ENCODE assay signal across 24 mouse cellular contexts in the genomic region with DNA sequence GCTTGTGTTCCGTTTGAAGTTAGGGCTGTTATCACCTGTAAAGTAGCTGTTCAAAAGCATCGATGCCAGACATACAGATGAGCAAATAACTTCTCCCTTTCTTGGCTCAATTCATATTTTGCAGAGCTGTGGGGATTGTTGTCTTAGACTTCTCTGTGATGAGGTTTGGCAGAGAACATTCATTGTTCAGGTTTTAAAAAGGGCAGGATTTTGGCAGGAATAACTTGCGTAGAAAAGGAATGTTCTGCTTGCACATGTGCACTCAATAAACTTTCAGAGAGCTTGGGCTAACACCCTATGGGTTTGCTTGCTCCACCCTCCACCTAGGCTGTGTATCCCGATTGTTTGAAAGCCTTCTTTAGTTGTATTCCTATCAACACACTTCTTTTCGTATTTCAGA. TPM values are rescaled to one million over a fixed set of nuclear protein-coding genes. Genes with fewer than 3 reads are reported as not detected.
A peak's percentile ranks its signal among the peaks of the same experiment; 100 is the strongest.
DNase-seq lines count a peak whose midpoint lies in the region; ATAC-seq and TF ChIP-seq lines count a peak whose summit lies in the region.
"Had no signal": no experiment of that assay in that cellular context is flagged by ENCODE, and none has a peak within 500 bp of the region (broad histone marks: within the 10 kb centered on the region; RNA-seq: fewer than 3 reads in every experiment).

No protein-coding gene starts in this region.

- 56% methylated on average over 5 of the region's 5 CpGs for WGBS in embryonic facial prominence, embryonic 14.5 days
- WGBS in embryonic facial prominence, embryonic 10.5 days: 90% methylated on average over 5 of the region's 5 CpGs
- 81% methylated on average over 5 of the region's 5 CpGs for WGBS in hindbrain, postnatal 0 days
- WGBS in hindbrain, embryonic 10.5 days: 91% methylated on average over 5 of the region's 5 CpGs
- 65% methylated on average over 5 of the region's 5 CpGs for WGBS in limb, embryonic 14.5 days
- 89% methylated on average over 5 of the region's 5 CpGs for WGBS in limb, embryonic 10.5 days

- peak; percentile 79 for DNase-seq in embryonic facial prominence, embryonic 14.5 days (ENCODE audit: low spot score)
- no peak for DNase-seq in embryonic facial prominence, embryonic 10.5 days (ENCODE audit: low spot score)
- DNase-seq in hindbrain, postnatal 0 days (ENCODE audit: low spot score): peak; percentile 10
- DNase-seq in hindbrain, embryonic 10.5 days (ENCODE audit: low spot score): no peak
- DNase-seq in limb, embryonic 14.5 days (ENCODE audit: low spot score): peak; percentile 52
- no peak for DNase-seq in limb, embryonic 10.5 days (ENCODE audit: low spot score)
- DNase-seq in brain, embryonic 14.5 days (ENCODE audit: low read depth): peak; percentile 5
- no peak for DNase-seq in gastrocnemius, adult 18-20 months (ENCODE audit: low spot score)
- DNase-seq: adrenal gland, adult 2 months; adrenal gland, adult 8-10 months; adrenal gland, postnatal 10 days; adrenal gland, postnatal 14 days; adrenal gland, postnatal 25 days; adrenal gland, postnatal 36 days; B cell, adult 2 months; cerebellum, adult 11 months; cerebellum, adult 11-12 months; cerebellum, adult 18-20 months had no signal

- no peak overlapping the region for H3K4me2 ChIP-seq in embryonic facial prominence, embryonic 14.5 days (ENCODE audit: low read depth, low read length)
- no peak overlapping the region for H3K4me2 ChIP-seq in hindbrain, postnatal 0 days (ENCODE audit: low read depth, low read length)
- no peak overlapping the region for H3K4me2 ChIP-seq in limb, embryonic 14.5 days (replicated peaks; ENCODE audit: low read depth, low read length, severe bottlenecking)

- H3K4me3 ChIP-seq in embryonic facial prominence, embryonic 14.5 days (ENCODE audit: low read depth, low read length): no peak overlapping the region
- H3K4me3 ChIP-seq in embryonic facial prominence, embryonic 10.5 days: no peak overlapping the region
- H3K4me3 ChIP-seq in hindbrain, postnatal 0 days (ENCODE audit: low read length): no peak overlapping the region
- H3K4me3 ChIP-seq in hindbrain, embryonic 10.5 days: no peak overlapping the region
- H3K4me3 ChIP-seq in limb, embryonic 14.5 days (replicated peaks; ENCODE audit: low read length): no peak overlapping the region
- no peak overlapping the region for H3K4me3 ChIP-seq in limb, embryonic 10.5 days

- H3K27me3 ChIP-seq in embryonic facial prominence, embryonic 14.5 days (replicated peaks; ENCODE audit: control insufficient read depth, insufficient read depth, low read length): no peaks in the 10 kb centered on the region
- H3K27me3 ChIP-seq in embryonic facial prominence, embryonic 10.5 days (replicated peaks; ENCODE audit: low read depth, poor library complexity, severe bottlenecking): no peaks in the 10 kb centered on the region
- H3K27me3 ChIP-seq in hindbrain, postnatal 0 days (ENCODE audit: insufficient read depth, low read length): no peaks in the 10 kb centered on the region
- H3K27me3 ChIP-seq in hindbrain, embryonic 10.5 days (ENCODE audit: insufficient read depth, poor library complexity, severe bottlenecking): no peaks in the 10 kb centered on the region
- no peaks in the 10 kb centered on the region for H3K27me3 ChIP-seq in limb, embryonic 14.5 days (ENCODE audit: control insufficient read depth, insufficient read depth, low read length)
- H3K27me3 ChIP-seq in limb, embryonic 10.5 days (ENCODE audit: low read depth, poor library complexity, severe bottlenecking): no peaks in the 10 kb centered on the region
- H3K27me3 ChIP-seq: CH12.LX, Patski had no signal

- H3K27ac ChIP-seq in embryonic facial prominence, embryonic 14.5 days (replicated peaks; ENCODE audit: low read depth, low read length): no peak overlapping the region
- H3K27ac ChIP-seq in embryonic facial prominence, embryonic 10.5 days (replicated peaks): no peak overlapping the region
- no peak overlapping the region for H3K27ac ChIP-seq in hindbrain, postnatal 0 days
- no peak overlapping the region for H3K27ac ChIP-seq in hindbrain, embryonic 10.5 days
- H3K27ac ChIP-seq in limb, embryonic 14.5 days (replicated peaks; ENCODE audit: low read depth, low read length): no peak overlapping the region
- no peak overlapping the region for H3K27ac ChIP-seq in limb, embryonic 10.5 days

- peaks cover 5% of the 10 kb centered on the region; the same call in 1 of the 2 replicates for H3K4me1 ChIP-seq in embryonic facial prominence, embryonic 14.5 days (ENCODE audit: control insufficient read depth, insufficient read depth, low read length)
- H3K4me1 ChIP-seq in embryonic facial prominence, embryonic 10.5 days: no peaks in the 10 kb centered on the region
- H3K4me1 ChIP-seq in hindbrain, postnatal 0 days (ENCODE audit: insufficient read depth, low read length): no peaks in the 10 kb centered on the region
- no peaks in the 10 kb centered on the region for H3K4me1 ChIP-seq in hindbrain, embryonic 10.5 days (replicated peaks)
- no peaks in the 10 kb centered on the region for H3K4me1 ChIP-seq in limb, embryonic 14.5 days (ENCODE audit: control insufficient read depth, insufficient read depth, low read length)
- no peaks in the 10 kb centered on the region for H3K4me1 ChIP-seq in limb, embryonic 10.5 days

- no peak for ATAC-seq in embryonic facial prominence, embryonic 14.5 days (ENCODE audit: low read depth)
- ATAC-seq in hindbrain, postnatal 0 days: no peak
- ATAC-seq in limb, embryonic 14.5 days (ENCODE audit: low FRiP score, low read depth): no peak
- ATAC-seq: activated CD4-positive, CD25-positive, alpha-beta regulatory T cell, adult 4 months; CD4-positive, CD25-positive, alpha-beta regulatory T cell, adult 4 months; Patski had no signal

- no peak for TF ChIP-seq CTCF in hindbrain, postnatal 0 days (IDR thresholded peaks at IDR 0.05; ENCODE audit: low read depth)
- no peak for TF ChIP-seq CTCF in brain, embryonic 14.5 days (IDR thresholded peaks at IDR 0.05; ENCODE audit: borderline replicate concordance, extremely low read depth, insufficient read depth, insufficient read length)

- no peaks in the 10 kb centered on the region for H3K36me3 ChIP-seq in embryonic facial prominence, embryonic 14.5 days (ENCODE audit: control insufficient read depth, insufficient read depth, low read length)
- no peaks in the 10 kb centered on the region for H3K36me3 ChIP-seq in embryonic facial prominence, embryonic 10.5 days (replicated peaks)
- H3K36me3 ChIP-seq in hindbrain, postnatal 0 days (ENCODE audit: insufficient read depth, low read length): no peaks in the 10 kb centered on the region
- no peaks in the 10 kb centered on the region for H3K36me3 ChIP-seq in hindbrain, embryonic 10.5 days
- H3K36me3 ChIP-seq in limb, embryonic 14.5 days (ENCODE audit: control insufficient read depth, insufficient read depth, low read length): no peaks in the 10 kb centered on the region
- H3K36me3 ChIP-seq in limb, embryonic 10.5 days: no peaks in the 10 kb centered on the region
- H3K36me3 ChIP-seq: G1E had no signal

- H3K9ac ChIP-seq in embryonic facial prominence, embryonic 14.5 days (ENCODE audit: low read depth, low read length): no peak overlapping the region
- H3K9ac ChIP-seq in hindbrain, postnatal 0 days (replicated peaks; ENCODE audit: low read length): no peak overlapping the region
- H3K9ac ChIP-seq in limb, embryonic 14.5 days (ENCODE audit: low read depth, low read length, severe bottlenecking): no peak overlapping the region

- no peaks in the 10 kb centered on the region for H3K9me3 ChIP-seq in embryonic facial prominence, embryonic 14.5 days (ENCODE audit: control insufficient read depth, low read length)
- H3K9me3 ChIP-seq in embryonic facial prominence, embryonic 10.5 days: no peaks in the 10 kb centered on the region
- no peaks in the 10 kb centered on the region for H3K9me3 ChIP-seq in hindbrain, postnatal 0 days (ENCODE audit: low read length)
- H3K9me3 ChIP-seq in hindbrain, embryonic 10.5 days: no peaks in the 10 kb centered on the region
- no peaks in the 10 kb centered on the region for H3K9me3 ChIP-seq in limb, embryonic 14.5 days (ENCODE audit: control insufficient read depth, low read length)
- no peaks in the 10 kb centered on the region for H3K9me3 ChIP-seq in limb, embryonic 10.5 days (replicated peaks)
- H3K9me3 ChIP-seq: G1E had no signal

- TF ChIP-seq POLR2A in limb, embryonic 14.5 days (IDR thresholded peaks at IDR 0.05; ENCODE audit: borderline replicate concordance, extremely low read depth, insufficient read depth, insufficient read length): no peak
- no peak for TF ChIP-seq POLR2A in brain, embryonic 14.5 days (IDR thresholded peaks at IDR 0.05; ENCODE audit: borderline replicate concordance, extremely low read depth, insufficient read depth, insufficient read length, poor library complexity, severe bottlenecking)

RNA-seq across cellular contexts. Expression of a gene that starts 9.5 kb away (rescaled TPM):
- 27.0 and 27.7 TPM in 2 replicates for polyA plus RNA-seq in embryonic facial prominence, embryonic 14.5 days (2014; fragmentation: Nextera tagmentation; extraction: Ambion mirVana)
- 7.7 and 8.6 TPM in 2 replicates for polyA plus RNA-seq in embryonic facial prominence, embryonic 10.5 days (2016; fragmentation: Nextera tagmentation; extraction: Ambion mirVana)
- 3.3 and 5.0 TPM in 2 replicates for total RNA-seq in hindbrain, postnatal 0 days (2014; rRNA removed)
- 2.7 and 3.1 TPM in 2 replicates for polyA plus RNA-seq in hindbrain, postnatal 0 days (2015; fragmentation: Nextera tagmentation; extraction: Ambion mirVana)
- polyA plus RNA-seq in hindbrain, embryonic 10.5 days (2016; fragmentation: Nextera tagmentation; extraction: Ambion mirVana): 3.4 and 4.2 TPM in 2 replicates
- polyA plus RNA-seq in limb, embryonic 14.5 days (2012; rRNA removed): 13.1 and 13.5 TPM in 2 replicates
- polyA plus RNA-seq in limb, embryonic 14.5 days (2014; fragmentation: Nextera tagmentation; extraction: Ambion mirVana): 30.1 and 33.7 TPM in 2 replicates
- 3.2 and 7.0 TPM in 2 replicates for polyA plus RNA-seq in limb, embryonic 10.5 days (2016; fragmentation: Nextera tagmentation; extraction: Ambion mirVana)
- polyA plus RNA-seq in brain, embryonic 14.5 days (2012; rRNA removed): 1.00 and 1.7 TPM in 2 replicates
- 1 to 10 TPM in 1 of 2 experiments, under 1 TPM in 1; 0.68 to 1.0 TPM for total RNA-seq in gastrocnemius, adult 18-20 months (2021)
- total RNA-seq: CH12.LX, MEL had no signal
- polyA plus RNA-seq: G1E had no signal

Comparison
In these comparisons a context has a peak if more than half of its experiments do, and no peak if none do; other contexts are left out.
1. DNase-seq: peak in embryonic facial prominence, embryonic 14.5 days (single experiment), hindbrain, postnatal 0 days (single experiment), limb, embryonic 14.5 days (single experiment) and brain, embryonic 14.5 days (single experiment); none in embryonic facial prominence, embryonic 10.5 days (single experiment), hindbrain, embryonic 10.5 days (single experiment), limb, embryonic 10.5 days (single experiment) and gastrocnemius, adult 18-20 months (single experiment).